Mouse (Mus musculus): ENCODE measurements around the gene Plekhg2.

Gene Plekhg2

GRCm38 (mm10) chr7:28338108-28338998 is 34.0 kb downstream of the Plekhg2 start, which contains the start of gene Supt5:
Supt5 (minus strand) TSS chr7:28338746.
- peak; percentile 99 for DNase-seq (ENCODE audit: low read depth, low spot score)

- DNase-seq (ENCODE audit: low read depth, low spot score): no peak
Measured at GRCm38 (mm10) chr7:28335471-28335870, 36.9 kb downstream of the Plekhg2 start.

GRCm38 (mm10) chr7:28334534-28334933 is 37.9 kb downstream of the Plekhg2 start:
- no peak for DNase-seq (ENCODE audit: low read depth, low spot score)

GRCm38 (mm10) chr7:28328260-28328659 is 44.1 kb downstream of the Plekhg2 start:
- DNase-seq (ENCODE audit: low read depth, low spot score): no peak

- DNase-seq (ENCODE audit: low read depth, low spot score): peak; percentile 18
Measured at GRCm38 (mm10) chr7:28326457-28326856, 45.9 kb downstream of the Plekhg2 start.

- no peak for DNase-seq (ENCODE audit: low read depth, low spot score)
Measured at GRCm38 (mm10) chr7:28325293-28325692, 47.1 kb downstream of the Plekhg2 start.

GRCm38 (mm10) chr7:28321974-28322720 is 50.3 kb downstream of the Plekhg2 start:
- no peak for DNase-seq (ENCODE audit: low read depth, low spot score)

GRCm38 (mm10) chr7:28318714-28319113 is 53.7 kb downstream of the Plekhg2 start:
- DNase-seq (ENCODE audit: low read depth, low spot score): no peak

- no peak for DNase-seq (ENCODE audit: low read depth, low spot score)
Measured at GRCm38 (mm10) chr7:28318036-28318435, 54.4 kb downstream of the Plekhg2 start.

- DNase-seq (ENCODE audit: low read depth, low spot score): peak; percentile 96
Measured at GRCm38 (mm10) chr7:28311926-28312543, 60.4 kb downstream of the Plekhg2 start, which contains the start of gene Timm50. Timm50 (minus strand) TSS chr7:28312072.

GRCm38 (mm10) chr7:28311151-28311925 is 61.1 kb downstream of the Plekhg2 start:
- peak; percentile 18 for DNase-seq (ENCODE audit: low read depth, low spot score)

- no peak for DNase-seq (ENCODE audit: low read depth, low spot score)
Measured at GRCm38 (mm10) chr7:28309737-28310136, 62.7 kb downstream of the Plekhg2 start.

All from CD4-positive helper T cell, adult 2 months (primary cell).